Mouse (Mus musculus) midbrain, postnatal 0 days (tissue): ENCODE measurements around the gene Adra1d. TPM values are rescaled to one million over a fixed set of nuclear protein-coding genes. Genes with fewer than 3 reads are reported as not detected.

Experiments
- ATAC-seq: fragments of 200-750 bp; cut with Nextera tagmentation; 2 replicates; pipeline ENCODE4 v1.8.0; 2017; ENCODE audit warnings: moderate number of reproducible peaks, mild to moderate bottlenecking, moderate TSS enrichment, moderate library complexity; ENCODE audit not compliant: low FRiP score
- DNase-seq: peaks from one replicate; pipeline ENCODE4 v3.0.0-alpha.2; 2015; ENCODE audit warnings: low spot score
- H3K27ac ChIP-seq: fragments of 300-500 bp; sonication (generic); 2 replicates; pipeline ENCODE4 v1.5.1; 2014; ENCODE audit warnings: low read depth, mild to moderate bottlenecking, low read length, mixed read lengths
- H3K27me3 ChIP-seq: fragments of 300-500 bp; sonication (generic); 2 replicates; pipeline ENCODE4 v1.6.1; 2014; ENCODE audit warnings: low read length, control low read depth, mixed read lengths; ENCODE audit not compliant: insufficient read depth
- H3K36me3 ChIP-seq: fragments of 300-500 bp; sonication (generic); 2 replicates; pipeline ENCODE4 v1.6.1; 2014; ENCODE audit warnings: low read length, control low read depth, mixed read lengths; ENCODE audit not compliant: insufficient read depth
- H3K4me1 ChIP-seq: fragments of 300-500 bp; sonication (generic); 2 replicates; pipeline ENCODE4 v1.6.1; 2014; ENCODE audit warnings: mild to moderate bottlenecking, control low read depth, antibody characterized with exemption, low read length, mixed read lengths; ENCODE audit not compliant: insufficient read depth
- H3K4me2 ChIP-seq: fragments of 300-500 bp; sonication (generic); 2 replicates; pipeline ENCODE4 v1.6.1; 2014; ENCODE audit warnings: low read depth, mild to moderate bottlenecking, low read length, mixed read lengths; ENCODE audit not compliant: poor library complexity, severe bottlenecking
- H3K4me3 ChIP-seq: fragments of 300-500 bp; sonication (generic); 2 replicates; pipeline ENCODE4 v1.5.1; 2014; ENCODE audit warnings: low read depth, mild to moderate bottlenecking, low read length, moderate library complexity
- H3K9ac ChIP-seq: fragments of 300-500 bp; sonication (generic); replicated peaks from 2 replicates; pipeline ENCODE4 v1.6.1; 2014; ENCODE audit warnings: mild to moderate bottlenecking, low read length, moderate library complexity, mixed read lengths; ENCODE audit not compliant: poor library complexity, severe bottlenecking
- H3K9me3 ChIP-seq: fragments of 300-500 bp; sonication (generic); 2 replicates; pipeline ENCODE4 v1.6.1; 2016; ENCODE audit warnings: low read length, control low read depth
- CTCF ChIP-seq: IDR thresholded peaks from 2 replicates; pipeline ENCODE4 v1.5.1; 2016; ENCODE audit warnings: antibody characterized with exemption, mild to moderate bottlenecking
- WGBS: fragments of 180-500 bp; shearing (Covaris S2); extraction: QIAGEN DNeasy Blood & Tissue Kit; methylation state at CpG from one replicate; pipeline ENCODE4 v1.1.7; 2014; 5-methylcytosine and 5-hydroxymethylcytosine counted together
- polyA plus RNA-seq: library from polyadenylated mRNA; unstranded; fragments of >200 nt; fragmentation: Nextera tagmentation; extraction: Ambion mirVana; gene quantifications from 2 replicates; pipeline ENCODE4 v1.2.1, GENCODE M21; 2015
- total RNA-seq: library from RNA; depleted of rRNA; stranded (reverse); fragments of >200 nt; gene quantifications from 2 replicates; pipeline ENCODE4 v1.2.3, GENCODE M21; 2014

Gene Adra1d
- total and polyA plus RNA-seq, 2 experiments from 2014 or later: 0.10 to 0.44 TPM

DNA sequence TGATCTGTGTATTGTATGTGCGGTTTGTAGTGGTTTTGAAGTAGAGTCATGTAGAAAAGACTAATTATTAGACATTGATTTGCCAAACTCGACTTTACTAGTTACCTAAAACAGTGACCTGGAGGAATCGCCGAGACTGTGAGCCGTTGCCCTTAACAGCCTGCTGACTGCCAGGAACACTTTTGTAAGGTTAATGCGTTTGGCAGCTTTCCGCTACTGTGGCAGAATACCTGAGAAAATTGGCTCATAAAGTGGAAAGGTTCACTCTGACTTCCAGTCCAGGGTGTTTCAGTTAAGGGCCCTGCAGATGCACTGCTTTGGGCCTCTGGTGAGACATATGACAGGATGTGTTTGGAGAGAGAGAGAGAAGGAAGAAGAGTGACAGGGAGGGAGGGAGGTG lies 30.8 kb downstream of the Adra1d start:
- Histone ChIP-seq H3K4me2 (no peak overlapping the region), H3K4me3 (no peak overlapping the region), H3K27ac (no peak overlapping the region), H3K4me1 (no peaks in the 10 kb centered on the region), H3K9ac (no peak overlapping the region), H3K27me3 (no peaks in the 10 kb centered on the region), H3K9me3 (no peaks in the 10 kb centered on the region), H3K36me3 (no peaks in the 10 kb centered on the region)
- no peak for ATAC-seq
- no peak for DNase-seq
- WGBS: 86% methylated on average over 7 of the region's 7 CpGs
- no peak for TF ChIP-seq CTCF

DNA sequence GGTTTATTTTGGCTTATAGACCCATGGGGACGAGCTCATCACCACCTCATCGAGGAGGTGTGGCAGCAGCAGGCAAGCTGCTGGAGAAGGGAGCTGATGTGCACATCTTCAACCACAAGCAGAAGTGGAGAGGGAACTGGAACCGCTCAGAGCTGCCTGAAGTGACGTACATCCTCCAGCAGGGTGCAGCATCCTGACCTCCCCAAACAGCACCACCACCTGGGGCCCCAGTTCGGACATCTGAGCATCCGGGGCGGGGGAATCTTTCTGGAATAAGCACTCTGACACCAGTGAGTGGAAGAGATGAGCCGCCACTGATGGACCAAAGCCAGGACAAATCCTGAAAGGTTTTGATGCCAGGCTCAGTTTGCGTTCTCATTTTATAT lies 31.5 kb downstream of the Adra1d start:
- Histone ChIP-seq H3K4me1 (no peaks in the 10 kb centered on the region), H3K9me3 (no peaks in the 10 kb centered on the region), H3K27me3 (no peaks in the 10 kb centered on the region), H3K27ac (no peak overlapping the region), H3K4me3 (no peak overlapping the region), H3K4me2 (no peak overlapping the region), H3K36me3 (0 out of 2 replicates have a peak, but pooled peaks cover 3% of the 10 kb centered on the region), H3K9ac (no peak overlapping the region)
- DNase-seq (peak; percentile 60), ATAC-seq (peak; percentile 53)
- TF ChIP-seq CTCF: peak; percentile 68
- 22% methylated on average over 9 of the region's 9 CpGs for WGBS

- Histone ChIP-seq H3K9me3 (no peaks in the 10 kb centered on the region), H3K27ac (no peak overlapping the region), H3K36me3 (0 out of 2 replicates have a peak, but pooled peaks cover 8% of the 10 kb centered on the region), H3K4me1 (no peaks in the 10 kb centered on the region), H3K27me3 (no peaks in the 10 kb centered on the region), H3K4me2 (no peak overlapping the region), H3K9ac (no peak overlapping the region), H3K4me3 (no peak overlapping the region)
- TF ChIP-seq CTCF: peak; percentile 94
- ATAC-seq: peak; percentile 29; the same call in 1 of the 2 replicates
- DNase-seq: peak; percentile 86
- WGBS: 37% methylated on average over 11 of the region's 11 CpGs
Measured at GRCm38 (mm10) chr2:131529898-131530622, 32.0 kb downstream of the Adra1d start.

GRCm38 (mm10) chr2:131527061-131527460 lies 35.0 kb downstream of the Adra1d start:
- ATAC-seq (no peak), DNase-seq (peak; percentile 44)
- no peaks in the 10 kb centered on the region for H3K27me3 ChIP-seq
- peak; percentile 69 for TF ChIP-seq CTCF
- H3K27ac ChIP-seq: no peak overlapping the region
- H3K4me1 ChIP-seq: no peaks in the 10 kb centered on the region
- H3K4me2 ChIP-seq: no peak overlapping the region
- no peaks in the 10 kb centered on the region for H3K9me3 ChIP-seq
- H3K36me3 ChIP-seq: peaks cover 13% of the 10 kb centered on the region
- H3K9ac ChIP-seq: no peak overlapping the region
- 54% methylated on average over 3 of the region's 3 CpGs for WGBS
- H3K4me3 ChIP-seq: no peak overlapping the region

DNA sequence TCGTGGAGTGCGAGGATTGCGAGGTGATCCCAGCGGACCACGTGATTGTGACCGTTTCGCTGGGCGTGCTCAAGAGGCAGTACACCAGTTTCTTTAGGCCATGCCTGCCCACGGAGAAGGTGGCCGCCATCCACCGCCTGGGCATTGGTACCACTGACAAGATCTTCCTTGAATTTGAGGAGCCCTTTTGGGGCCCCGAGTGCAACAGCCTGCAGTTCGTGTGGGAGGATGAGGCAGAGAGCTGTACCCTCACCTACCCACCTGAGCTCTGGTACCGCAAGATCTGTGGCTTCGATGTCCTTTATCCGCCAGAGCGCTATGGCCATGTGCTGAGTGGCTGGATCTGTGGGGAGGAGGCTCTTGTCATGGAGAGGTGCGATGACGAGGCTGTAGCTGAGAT lies 41.3 kb downstream of the Adra1d start:
- Histone ChIP-seq H3K4me3 (no peak overlapping the region), H3K9ac (no peak overlapping the region), H3K4me1 (no peaks in the 10 kb centered on the region), H3K9me3 (no peaks in the 10 kb centered on the region), H3K4me2 (no peak overlapping the region), H3K36me3 (peaks cover 24% of the 10 kb centered on the region), H3K27ac (no peak overlapping the region), H3K27me3 (no peaks in the 10 kb centered on the region)
- DNase-seq (no peak), ATAC-seq (no peak)
- 95% methylated on average over 19 of the region's 19 CpGs for WGBS
- TF ChIP-seq CTCF: no peak

GRCm38 (mm10) chr2:131518790-131519189 lies 43.3 kb downstream of the Adra1d start:
- Histone ChIP-seq H3K27me3 (no peaks in the 10 kb centered on the region), H3K4me1 (no peaks in the 10 kb centered on the region), H3K9me3 (no peaks in the 10 kb centered on the region), H3K27ac (no peak overlapping the region), H3K9ac (no peak overlapping the region), H3K4me2 (no peak overlapping the region), H3K36me3 (peaks cover 15% of the 10 kb centered on the region), H3K4me3 (no peak overlapping the region)
- WGBS: 64% methylated on average over 3 of the region's 3 CpGs
- no peak for TF ChIP-seq CTCF
- ATAC-seq: no peak
- no peak for DNase-seq
